Mouse (Mus musculus) midbrain, embryonic 11.5 days (tissue): ENCODE measurements at regions not wholly inside any gene's neighbourhood (a gene's known extent, or its start where the extent isn't known, plus 50 kb on each side); places are given as distances from the start of the nearest gene placed in this dataset.

ENCODE experiments used
- ATAC-seq: fragments of 200-750 bp; cut with Nextera tagmentation; 2 replicates; pipeline ENCODE4 v1.8.0; 2017; ENCODE audit warnings: moderate TSS enrichment, moderate library complexity; ENCODE audit not compliant: low FRiP score
- DNase-seq: peaks from one replicate; pipeline ENCODE4 v3.0.0; 2015; ENCODE audit warnings: low spot score; ENCODE audit errors: missing footprints
- H3K27ac ChIP-seq: fragments of 300-500 bp; sonication (generic); 2 replicates; pipeline ENCODE4 v1.5.1; 2014; ENCODE audit warnings: low read depth, low read length
- H3K27me3 ChIP-seq: fragments of 300-500 bp; sonication (generic); 2 replicates; pipeline ENCODE4 v1.6.1; 2014; ENCODE audit warnings: mild to moderate bottlenecking, low read length, moderate library complexity, mixed read lengths; ENCODE audit not compliant: control insufficient read depth, insufficient read depth
- H3K36me3 ChIP-seq: fragments of 300-500 bp; sonication (generic); 2 replicates; pipeline ENCODE4 v1.6.1; 2014; ENCODE audit warnings: mild to moderate bottlenecking, low read length, moderate library complexity, mixed read lengths; ENCODE audit not compliant: control insufficient read depth, insufficient read depth
- H3K4me1 ChIP-seq: fragments of 300-500 bp; sonication (generic); 2 replicates; pipeline ENCODE4 v1.6.1; 2014; ENCODE audit warnings: low read length; ENCODE audit not compliant: control insufficient read depth, insufficient read depth
- H3K4me2 ChIP-seq: fragments of 300-500 bp; sonication (generic); 2 replicates; pipeline ENCODE4 v1.6.1; 2014; ENCODE audit warnings: mild to moderate bottlenecking, moderate library complexity
- H3K4me3 ChIP-seq: fragments of 300-500 bp; sonication (generic); 2 replicates; pipeline ENCODE4 v1.5.1; 2014; ENCODE audit warnings: low read depth, low read length
- H3K9ac ChIP-seq: fragments of 300-500 bp; sonication (generic); 2 replicates; pipeline ENCODE4 v1.6.1; 2014; ENCODE audit warnings: low read length
- H3K9me3 ChIP-seq: fragments of 300-500 bp; sonication (generic); 2 replicates; pipeline ENCODE4 v1.6.1; 2016; ENCODE audit warnings: low read length; ENCODE audit not compliant: control insufficient read depth
- WGBS: fragments of 180-500 bp; shearing (Covaris S2); extraction: QIAGEN DNeasy Blood & Tissue Kit; methylation state at CpG from one replicate; pipeline ENCODE4 v1.1.7; 2014; 5-methylcytosine and 5-hydroxymethylcytosine counted together

DNA sequence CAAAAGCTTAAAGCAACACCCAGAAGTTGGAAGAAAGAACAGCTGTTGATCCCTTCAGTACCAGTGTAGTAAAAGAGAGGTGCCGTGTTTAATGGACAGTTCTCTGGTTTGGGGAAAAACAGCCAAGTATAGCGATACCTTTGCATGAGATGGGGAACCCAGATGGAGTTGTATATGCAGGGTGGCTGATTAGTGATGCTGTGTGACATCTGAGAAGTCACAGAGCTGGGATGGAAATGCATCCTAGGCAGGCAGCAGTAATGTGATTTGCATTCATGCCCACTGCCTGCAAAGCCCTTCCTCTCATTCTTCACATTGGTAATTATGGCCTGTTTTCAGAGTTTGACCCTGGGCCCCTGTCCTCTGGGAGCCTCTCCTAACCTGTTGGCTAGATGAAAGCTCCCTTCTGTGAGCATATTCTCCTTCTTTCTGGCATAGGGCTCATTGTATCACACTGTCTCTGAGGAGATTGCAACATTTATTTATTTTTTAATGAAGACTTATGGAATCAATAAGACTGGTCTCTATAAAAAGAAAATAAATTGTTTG is 882.7 kb upstream of the Lcorl start:
- Histone ChIP-seq H3K4me3 (no peak overlapping the region), H3K9ac (no peak overlapping the region), H3K36me3 (no peaks in the 10 kb centered on the region), H3K9me3 (no peaks in the 10 kb centered on the region), H3K4me1 (no peaks in the 10 kb centered on the region), H3K27me3 (no peaks in the 10 kb centered on the region), H3K27ac (no peak overlapping the region), H3K4me2 (no peak overlapping the region)
- 83% methylated on average over 2 of the region's 2 CpGs for WGBS
- no peak for DNase-seq
- ATAC-seq = peak; percentile 48; the same call in 1 of the 2 replicates

DNA sequence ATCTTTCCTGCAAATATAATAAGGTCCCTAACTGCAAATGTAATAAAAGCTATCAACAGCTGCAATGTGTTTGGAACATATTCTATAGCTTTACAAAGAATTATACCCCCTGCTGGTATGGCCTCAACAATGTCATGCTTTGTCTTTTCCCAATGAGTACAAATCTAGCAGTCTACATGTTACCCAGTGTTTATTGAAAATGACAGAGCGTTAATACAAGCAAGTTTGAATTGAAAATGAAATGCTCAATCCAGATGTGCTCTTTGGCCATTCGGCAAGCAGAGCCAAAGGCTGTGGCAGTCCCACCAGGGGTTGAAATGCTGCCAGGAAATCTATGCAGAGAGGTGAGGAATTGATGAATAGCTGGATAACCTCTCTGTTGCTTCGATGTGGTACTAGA is 875.1 kb upstream of the Lcorl start:
- ATAC-seq = no peak

DNA sequence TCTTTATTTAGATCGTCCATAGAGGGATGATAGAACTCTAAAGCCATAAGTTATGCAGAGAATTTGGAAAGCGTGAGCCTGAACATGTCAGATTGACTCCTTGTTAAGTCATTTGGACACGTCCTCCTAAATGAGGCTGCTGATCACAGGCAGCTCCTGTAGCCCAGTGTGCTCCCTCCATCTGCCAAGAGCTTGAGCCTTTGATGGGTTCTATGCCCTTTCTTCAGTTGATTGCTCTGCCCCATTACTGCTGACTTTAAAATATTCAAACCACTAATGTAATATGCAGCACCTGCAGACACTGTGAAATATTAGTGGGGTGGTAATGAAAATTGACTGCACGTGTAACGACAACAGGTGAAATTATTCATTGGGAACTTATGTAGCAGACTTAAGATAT is 874.6 kb upstream of the Lcorl start:
- H3K9ac ChIP-seq = no peak overlapping the region
- H3K36me3 ChIP-seq = no peaks in the 10 kb centered on the region
- DNase-seq (no peak), ATAC-seq (no peak)
- 84% methylated on average over 5 of the region's 5 CpGs for WGBS
- H3K4me1 ChIP-seq = no peaks in the 10 kb centered on the region
- no peak overlapping the region for H3K27ac ChIP-seq
- H3K4me2 ChIP-seq = no peak overlapping the region
- H3K4me3 ChIP-seq = no peak overlapping the region
- no peaks in the 10 kb centered on the region for H3K9me3 ChIP-seq
- no peaks in the 10 kb centered on the region for H3K27me3 ChIP-seq

More for the DNA sequence above, 875.1 kb upstream of the Lcorl start:
- no peak for DNase-seq
- no peak overlapping the region for H3K4me2 ChIP-seq
- WGBS = 82% methylated on average over 3 of the region's 3 CpGs
- no peaks in the 10 kb centered on the region for H3K4me1 ChIP-seq
- H3K36me3 ChIP-seq = no peaks in the 10 kb centered on the region
- H3K9me3 ChIP-seq = no peaks in the 10 kb centered on the region
- no peak overlapping the region for H3K4me3 ChIP-seq
- H3K9ac ChIP-seq = no peak overlapping the region
- H3K27me3 ChIP-seq = no peaks in the 10 kb centered on the region
- no peak overlapping the region for H3K27ac ChIP-seq

DNA sequence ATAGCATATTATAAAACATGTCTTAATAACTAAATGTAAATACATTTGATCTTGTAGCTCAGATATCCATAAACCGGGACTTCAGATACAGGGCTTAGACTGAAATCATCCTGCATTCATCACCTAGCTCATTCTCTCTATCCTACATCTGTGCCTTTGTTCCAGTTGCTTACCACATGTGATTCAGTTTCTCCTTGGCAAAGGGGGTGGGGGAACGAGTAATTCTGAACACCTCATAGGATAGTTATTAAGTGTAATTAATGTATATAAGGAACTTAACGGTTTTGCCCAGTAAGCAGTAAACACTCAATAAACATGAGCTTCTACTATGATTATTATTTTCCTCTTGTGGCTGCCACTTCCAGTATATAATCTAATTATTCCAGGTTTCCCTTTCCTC is 873.9 kb upstream of the Lcorl start:
- Histone ChIP-seq H3K36me3 (no peaks in the 10 kb centered on the region), H3K9ac (no peak overlapping the region), H3K27ac (no peak overlapping the region), H3K27me3 (no peaks in the 10 kb centered on the region), H3K4me2 (no peak overlapping the region), H3K9me3 (no peaks in the 10 kb centered on the region), H3K4me1 (no peaks in the 10 kb centered on the region), H3K4me3 (no peak overlapping the region)
- DNase-seq (no peak), ATAC-seq (no peak)
- WGBS = 84% methylated on average over 3 of the region's 3 CpGs

DNA sequence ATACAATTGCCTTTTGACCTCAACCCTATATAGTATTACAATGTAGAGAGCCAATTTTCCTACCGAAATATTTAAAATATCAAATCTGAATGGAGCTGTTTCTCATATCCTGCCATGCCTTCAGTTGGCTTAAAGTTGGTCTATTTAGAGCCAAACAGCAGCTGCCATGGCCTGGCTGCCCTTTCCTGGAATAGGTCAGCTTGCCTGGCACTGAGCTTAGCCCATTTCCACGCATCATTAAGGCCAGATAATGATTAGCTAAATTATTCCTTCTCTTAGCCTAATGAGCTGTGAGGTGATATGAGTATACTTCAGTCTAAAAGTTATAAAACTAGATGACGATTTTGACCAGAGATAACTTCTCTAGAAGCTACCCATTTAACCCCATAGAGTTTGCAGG is 852.2 kb upstream of the Lcorl start:
- H3K4me3 ChIP-seq = no peak overlapping the region
- no peaks in the 10 kb centered on the region for H3K4me1 ChIP-seq
- no peaks in the 10 kb centered on the region for H3K9me3 ChIP-seq
- H3K27me3 ChIP-seq = no peaks in the 10 kb centered on the region
- H3K27ac ChIP-seq = no peak overlapping the region
- H3K9ac ChIP-seq = no peak overlapping the region
- H3K4me2 ChIP-seq = no peak overlapping the region
- 76% methylated on average over 3 of the region's 3 CpGs for WGBS
- no peak for DNase-seq
- H3K36me3 ChIP-seq = no peaks in the 10 kb centered on the region
- ATAC-seq = peak; percentile 46; the same call in 1 of the 2 replicates

DNA sequence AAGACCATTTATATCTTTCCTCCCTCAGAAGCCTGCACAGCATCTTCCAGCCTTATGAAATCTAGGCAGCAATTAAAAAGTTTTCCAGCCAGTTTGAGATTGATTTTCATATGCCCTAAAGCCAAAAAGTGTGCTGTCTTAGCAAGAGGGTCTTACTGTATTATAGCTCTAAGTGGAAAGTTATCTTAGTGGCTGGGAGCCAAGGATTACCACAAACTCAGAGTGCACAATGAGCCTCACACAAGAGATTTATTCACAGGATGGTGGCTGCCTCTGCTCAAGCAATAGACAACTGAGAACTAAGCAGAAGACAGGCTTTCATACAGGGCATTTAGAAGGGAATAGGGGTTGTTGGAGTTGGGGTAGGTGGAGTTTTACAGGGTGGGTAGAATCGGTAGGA is 850.4 kb upstream of the Lcorl start:
- ATAC-seq = no peak
- no peaks in the 10 kb centered on the region for H3K27me3 ChIP-seq
- no peak overlapping the region for H3K9ac ChIP-seq
- WGBS = 92% methylated on average over 1 of the region's 1 CpGs
- DNase-seq = no peak
- no peak overlapping the region for H3K27ac ChIP-seq
- no peaks in the 10 kb centered on the region for H3K9me3 ChIP-seq
- no peak overlapping the region for H3K4me3 ChIP-seq
- H3K4me2 ChIP-seq = no peak overlapping the region
- no peaks in the 10 kb centered on the region for H3K36me3 ChIP-seq
- H3K4me1 ChIP-seq = no peaks in the 10 kb centered on the region

DNA sequence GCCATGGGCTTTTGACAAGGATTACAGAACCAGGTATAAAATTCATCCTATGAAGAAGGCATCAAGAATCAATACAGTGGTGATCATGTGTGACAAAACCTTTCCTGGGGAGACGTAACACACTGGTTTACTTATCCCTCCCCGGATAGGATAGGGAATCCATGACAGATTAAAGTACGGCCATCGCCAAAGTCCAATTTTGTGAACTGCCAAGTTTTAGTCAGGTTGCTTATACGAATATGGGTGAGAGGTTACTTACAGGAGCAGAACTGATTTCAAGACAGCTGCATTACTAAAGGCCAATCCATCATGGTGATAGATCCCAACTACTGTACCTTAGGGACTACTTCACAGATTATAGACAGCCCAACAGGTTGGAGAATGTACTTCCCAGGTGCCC is 849.6 kb upstream of the Lcorl start:
- Histone ChIP-seq H3K9ac (no peak overlapping the region), H3K4me1 (no peaks in the 10 kb centered on the region), H3K9me3 (no peaks in the 10 kb centered on the region), H3K4me2 (no peak overlapping the region), H3K27ac (no peak overlapping the region), H3K27me3 (no peaks in the 10 kb centered on the region), H3K36me3 (no peaks in the 10 kb centered on the region), H3K4me3 (no peak overlapping the region)
- DNase-seq = no peak
- 92% methylated on average over 5 of the region's 5 CpGs for WGBS
- ATAC-seq = no peak

DNA sequence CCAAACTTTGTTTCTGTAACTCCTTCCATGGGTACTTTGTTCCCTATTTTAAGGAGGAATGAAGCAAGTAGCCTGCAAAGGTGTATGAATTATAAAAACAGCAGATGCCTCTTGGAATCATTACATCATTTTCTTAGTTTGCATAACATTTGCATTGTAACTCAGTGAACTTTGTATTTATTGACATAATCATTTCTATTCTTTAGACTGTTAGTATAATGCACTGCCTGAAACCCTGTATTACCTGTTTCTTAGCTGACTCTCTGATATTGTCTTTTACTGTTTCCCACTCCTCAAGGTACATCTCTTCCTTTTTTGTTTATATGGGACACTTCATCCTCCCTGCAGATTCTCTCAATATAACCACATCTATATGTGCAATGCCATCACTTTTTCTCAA is 820.6 kb upstream of the Lcorl start:
- Histone ChIP-seq H3K4me1 (no peaks in the 10 kb centered on the region), H3K9me3 (no peaks in the 10 kb centered on the region), H3K27ac (no peak overlapping the region), H3K36me3 (no peaks in the 10 kb centered on the region), H3K9ac (no peak overlapping the region), H3K4me3 (no peak overlapping the region), H3K4me2 (no peak overlapping the region), H3K27me3 (no peaks in the 10 kb centered on the region)
- DNase-seq (no peak), ATAC-seq (no peak)

DNA sequence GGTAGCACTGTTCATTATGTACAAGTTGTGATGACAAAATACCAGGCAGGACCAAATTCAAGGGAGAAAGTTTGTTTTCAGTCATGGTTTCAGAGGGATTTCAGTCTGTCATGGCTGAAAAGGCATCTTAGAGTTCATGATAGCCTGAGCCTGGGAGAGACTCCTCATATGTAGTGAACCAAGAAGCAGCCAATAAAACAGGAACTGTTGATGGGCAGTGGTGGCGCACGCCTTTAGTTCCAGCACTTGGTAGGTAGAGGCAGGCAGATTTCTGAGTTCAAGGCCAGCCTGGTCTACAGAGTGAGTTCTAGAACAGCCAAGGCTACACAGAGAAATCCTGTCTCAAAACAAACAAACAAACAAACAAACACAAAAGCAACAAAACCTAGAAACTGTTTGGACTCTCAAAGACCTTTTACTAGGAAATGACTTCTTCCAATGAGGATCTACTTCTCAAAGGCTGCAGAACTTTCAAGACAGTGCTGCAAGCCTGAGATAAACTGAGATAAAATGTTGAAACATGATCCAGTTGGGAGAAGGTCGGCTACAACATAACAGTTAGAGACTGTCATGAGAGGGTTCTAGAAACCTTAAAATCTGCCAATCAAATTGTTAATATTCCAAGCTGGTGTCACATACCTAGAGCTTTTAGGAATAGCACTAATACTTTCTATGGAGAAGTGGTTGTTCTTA is 817.5 kb upstream of the Lcorl start:
- Histone ChIP-seq H3K27me3 (no peaks in the 10 kb centered on the region), H3K4me1 (no peaks in the 10 kb centered on the region), H3K36me3 (no peaks in the 10 kb centered on the region), H3K27ac (no peak overlapping the region), H3K9ac (no peak overlapping the region), H3K4me2 (no peak overlapping the region), H3K9me3 (no peaks in the 10 kb centered on the region), H3K4me3 (no peak overlapping the region)
- no peak for DNase-seq
- WGBS = 95% methylated on average over 3 of the region's 3 CpGs
- ATAC-seq = no peak
